Mouse (Mus musculus): ENCODE results near the gene Tmtc2.

- TF ChIP-seq CTCF (IDR thresholded peaks at IDR 0.05; ENCODE audit: low read depth) (no peak), EP300 (IDR thresholded peaks at IDR 0.05; ENCODE audit: low read depth) (no peak)
These were observed 378.9 kb downstream of the Tmtc2 start for GRCm38 (mm10) chr10:105195377-105195776.
